Mouse (Mus musculus) MEL (cell line): ENCODE data around the gene Asb1. TPM values are rescaled to one million over a fixed set of nuclear protein-coding genes. Genes with fewer than 3 reads are reported as not detected.
A peak's percentile ranks its signal among the peaks of the same experiment; 100 is the strongest.

Experiments used
- DNase-seq: peaks from one replicate; pipeline ENCODE4 v3.0.0; 2011; ENCODE audit warnings: low read depth, low spot score
- H3K27ac ChIP-seq: 2 replicates; pipeline ENCODE4 v1.5.1; 2012; ENCODE audit warnings: low read depth, mild to moderate bottlenecking, control low read depth, low read length, moderate library complexity; ENCODE audit not compliant: control insufficient read depth
- H3K27me3 ChIP-seq, 2 experiments: fragments of 150-350 bp in 1 of 2; sonication (generic) in 1 of 2; 2 replicates each; pipeline ENCODE4 v1.6.1; 2012; ENCODE audit warnings: low read length in 2 of 2, mild to moderate bottlenecking in 2 of 2, improper control_type of control experiment in 1 of 2, moderate library complexity in 1 of 2; ENCODE audit not compliant: insufficient read depth in 2 of 2, control insufficient read depth in 1 of 2
- H3K36me3 ChIP-seq, 2 experiments: 2 replicates each; pipeline ENCODE4 v1.6.1; 2012 to 2014; ENCODE audit warnings: low read length in 2 of 2, improper control_type of control experiment in 1 of 2, inconsistent platforms in 1 of 2, mild to moderate bottlenecking in 1 of 2; ENCODE audit not compliant: insufficient read depth in 2 of 2, control insufficient read depth in 1 of 2
- H3K4me1 ChIP-seq, 2 experiments: fragments of 150-350 bp in 1 of 2; sonication (generic) in 1 of 2; 2 replicates each; pipeline ENCODE4 v1.6.1; 2012; ENCODE audit warnings: low read length in 2 of 2, improper control_type of control experiment in 1 of 2, mild to moderate bottlenecking in 1 of 2; ENCODE audit not compliant: insufficient read depth in 2 of 2, control insufficient read depth in 1 of 2
- H3K4me3 ChIP-seq, 2 experiments: fragments of 150-350 bp in 1 of 2; sonication (generic) in 1 of 2; 2 replicates each; pipeline ENCODE4 v1.5.1; 2012; ENCODE audit warnings: low read depth in 2 of 2, low read length in 2 of 2, mild to moderate bottlenecking in 2 of 2, moderate library complexity in 2 of 2, control low read depth in 1 of 2, improper control_type of control experiment in 1 of 2; ENCODE audit not compliant: control insufficient read depth in 1 of 2, insufficient read depth in 1 of 2
- H3K79me2 ChIP-seq: 2 replicates; pipeline ENCODE4 v1.6.1; 2012; ENCODE audit warnings: mild to moderate bottlenecking, low read length, moderate library complexity; ENCODE audit not compliant: control insufficient read depth, poor library complexity, insufficient read depth
- H3K9ac ChIP-seq: 2 replicates; pipeline ENCODE4 v1.6.1; 2012; ENCODE audit warnings: low read depth, mild to moderate bottlenecking, control low read depth, low read length, moderate library complexity; ENCODE audit not compliant: control insufficient read depth, poor library complexity, severe bottlenecking
- H3K9me3 ChIP-seq: fragments of 150-350 bp; sonication (generic); replicated peaks from 2 replicates; pipeline ENCODE4 v1.6.1; 2012; ENCODE audit warnings: mild to moderate bottlenecking, low read length, improper control_type of control experiment, moderate library complexity; ENCODE audit not compliant: insufficient read depth
- BHLHE40 ChIP-seq: IDR thresholded peaks from 2 replicates; pipeline ENCODE4 v1.6.1; 2012; ENCODE audit warnings: low read depth, mild to moderate bottlenecking, inconsistent platforms, low read length, improper control_type of control experiment, borderline replicate concordance
- CTCF ChIP-seq, 3 experiments: IDR thresholded peaks in 2 of 3; conservative IDR thresholded peaks in 1 of 3; 2 replicates each; pipeline ENCODE4 v1.5.1; 2011 to 2012; ENCODE audit warnings: low read length in 3 of 3, low read depth in 2 of 3, mild to moderate bottlenecking in 2 of 3, improper control_type of control experiment in 1 of 3, inconsistent platforms in 1 of 3, mixed read lengths in 1 of 3, moderate library complexity in 1 of 3; ENCODE audit not compliant: control insufficient read depth in 1 of 3, insufficient read depth in 1 of 3, poor library complexity in 1 of 3, severe bottlenecking in 1 of 3
- E2F4 ChIP-seq: IDR thresholded peaks from 2 replicates; pipeline ENCODE4 v1.6.1; 2011; ENCODE audit warnings: low read depth, low read length, improper control_type of control experiment, borderline replicate concordance
- EP300 ChIP-seq, 2 experiments: IDR thresholded peaks; 2 replicates each; pipeline ENCODE4 v1.6.1; 2011; ENCODE audit warnings: improper control_type of control experiment in 2 of 2, low read length in 2 of 2, low read depth in 1 of 2, mild to moderate bottlenecking in 1 of 2
- GATA1 ChIP-seq: IDR thresholded peaks from 2 replicates; pipeline ENCODE4 v1.6.1; 2011; ENCODE audit warnings: low read depth, low read length, improper control_type of control experiment
- JUND ChIP-seq: IDR thresholded peaks from 2 replicates; pipeline ENCODE4 v1.6.1; 2011; ENCODE audit warnings: low read depth, mild to moderate bottlenecking, improper control_type of control experiment, low read length
- MAFK ChIP-seq: IDR thresholded peaks from 2 replicates; pipeline ENCODE4 v1.6.1; 2011; ENCODE audit warnings: low read depth, mild to moderate bottlenecking, low read length, improper control_type of control experiment, borderline replicate concordance
- MAX ChIP-seq: IDR thresholded peaks from 2 replicates; pipeline ENCODE4 v1.6.1; 2011; ENCODE audit warnings: low read length, improper control_type of control experiment
- MAZ ChIP-seq: IDR thresholded peaks from 2 replicates; pipeline ENCODE4 v1.6.1; 2012; ENCODE audit warnings: low read depth, mild to moderate bottlenecking, inconsistent platforms, low read length, improper control_type of control experiment
- MXI1 ChIP-seq: IDR thresholded peaks from 2 replicates; pipeline ENCODE4 v1.6.1; 2011; ENCODE audit warnings: mild to moderate bottlenecking, low read depth, low read length, improper control_type of control experiment
- MYB ChIP-seq: IDR thresholded peaks from 2 replicates; pipeline ENCODE4 v1.6.1; 2011; ENCODE audit warnings: mild to moderate bottlenecking, low read depth, low read length, improper control_type of control experiment
- MYC ChIP-seq: IDR thresholded peaks from 2 replicates; pipeline ENCODE4 v1.6.1; 2011; ENCODE audit warnings: low read depth, mild to moderate bottlenecking, low read length, improper control_type of control experiment, moderate library complexity
- NELFE ChIP-seq: IDR thresholded peaks from 2 replicates; pipeline ENCODE4 v1.6.1; 2011; ENCODE audit warnings: low read depth, low read length, improper control_type of control experiment
- NRF1 ChIP-seq: IDR thresholded peaks from 2 replicates; pipeline ENCODE4 v1.6.1; 2014; ENCODE audit warnings: low read depth, mild to moderate bottlenecking, inconsistent platforms, low read length, improper control_type of control experiment, moderate library complexity; ENCODE audit not compliant: poor library complexity, insufficient read depth, severe bottlenecking
- POLR2A ChIP-seq, 2 experiments: IDR thresholded peaks; 2 replicates each; pipeline ENCODE4 v1.6.1; 2011 to 2012; ENCODE audit warnings: low read length in 2 of 2, mild to moderate bottlenecking in 2 of 2, control low read depth in 1 of 2, improper control_type of control experiment in 1 of 2, low read depth in 1 of 2, moderate library complexity in 1 of 2; ENCODE audit not compliant: control insufficient read depth in 1 of 2, insufficient read depth in 1 of 2, poor library complexity in 1 of 2
- RAD21 ChIP-seq: IDR thresholded peaks from 2 replicates; pipeline ENCODE4 v1.6.1; 2011; ENCODE audit warnings: mild to moderate bottlenecking, low read depth, low read length, improper control_type of control experiment
- RCOR1 ChIP-seq: IDR thresholded peaks from 2 replicates; pipeline ENCODE4 v1.6.1; 2012; ENCODE audit warnings: low read depth, mild to moderate bottlenecking, inconsistent platforms, low read length, improper control_type of control experiment
- SIN3A ChIP-seq: IDR thresholded peaks from 2 replicates; pipeline ENCODE4 v1.6.1; 2012; ENCODE audit warnings: low read length, improper control_type of control experiment, inconsistent platforms
- SMC3 ChIP-seq: IDR thresholded peaks from 2 replicates; pipeline ENCODE4 v1.6.1; 2011; ENCODE audit warnings: low read depth, low read length, improper control_type of control experiment
- TBP ChIP-seq: IDR thresholded peaks from 2 replicates; pipeline ENCODE4 v1.8.0; 2011; ENCODE audit warnings: low read depth, low read length, improper control_type of control experiment
- UBTF ChIP-seq: IDR thresholded peaks from 2 replicates; pipeline ENCODE4 v1.6.1; 2012; ENCODE audit warnings: low read depth, mild to moderate bottlenecking, inconsistent platforms, low read length, improper control_type of control experiment, moderate library complexity, borderline replicate concordance; ENCODE audit not compliant: insufficient read depth
- USF1 ChIP-seq: IDR thresholded peaks from 2 replicates; pipeline ENCODE4 v1.6.1; 2014; ENCODE audit warnings: low read depth, mild to moderate bottlenecking, inconsistent platforms, low read length, improper control_type of control experiment, moderate library complexity
- ZKSCAN1 ChIP-seq: IDR thresholded peaks from 2 replicates; pipeline ENCODE4 v1.6.1; 2012; ENCODE audit warnings: low read depth, mild to moderate bottlenecking, inconsistent platforms, low read length, improper control_type of control experiment, moderate library complexity
- polyA plus RNA-seq, 2 experiments: library from polyadenylated mRNA; stranded (reverse) in 1 of 2; unstranded in 1 of 2; fragments of >175 nt in 1 of 2; fragments of >200 nt in 1 of 2; gene quantifications; 2 replicates each; pipeline versions ENCODE4 v1.2.1 to v1.2.4; 2012; ENCODE audit warnings: low replicate concordance in 2 of 2, low read depth in 1 of 2; ENCODE audit not compliant: insufficient read length in 2 of 2, insufficient read depth in 1 of 2, missing spikeins in 1 of 2
- total RNA-seq: library from RNA; depleted of rRNA; stranded (reverse); fragments of 300-350 nt; gene quantifications from 2 replicates; pipeline ENCODE4 v1.2.3, GENCODE M21; 2012

The Asb1 gene
- total and polyA plus RNA-seq, 3 experiments = 37.9 to 41.3 TPM; not detected in 1

DNA sequence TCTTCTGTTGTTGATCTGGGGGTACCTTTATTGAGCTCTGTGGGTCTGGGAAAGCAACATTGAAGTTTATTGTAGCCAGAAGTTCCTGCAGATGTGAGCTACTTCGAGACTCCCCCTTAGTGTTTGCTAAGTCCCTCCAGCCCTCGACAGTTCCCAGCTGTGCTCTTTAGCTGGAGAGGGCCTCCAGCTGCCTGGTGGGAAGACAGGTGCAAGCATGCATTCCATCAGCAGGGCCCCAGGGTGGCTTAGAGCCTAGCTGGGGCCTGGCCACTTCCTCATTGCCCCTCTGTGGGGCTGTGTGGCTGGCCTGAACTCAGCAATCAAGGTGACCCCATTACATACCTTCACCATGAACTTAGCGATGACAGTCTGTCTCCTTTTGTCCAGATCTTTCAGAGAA, 35.7 kb upstream of the Asb1 start:
- no peak overlapping the region for H3K9ac ChIP-seq
- no peak overlapping the region for H3K27ac ChIP-seq
- no peak for DNase-seq
- no peak for TF ChIP-seq MYC
- no peak for TF ChIP-seq ZKSCAN1
- no peak for TF ChIP-seq RCOR1
- no peak for TF ChIP-seq EP300 (IDR thresholded peaks at IDR 0.05; ENCODE audit: low read depth in 1 of 2, low read length in 2 of 2)
- TF ChIP-seq MAFK = no peak
- no peak for TF ChIP-seq POLR2A (IDR thresholded peaks at IDR 0.05; ENCODE audit: control insufficient read depth in 1 of 2, insufficient read depth in 1 of 2, low read depth in 1 of 2, low read length in 2 of 2, poor library complexity in 1 of 2)
- TF ChIP-seq SMC3 = no peak
- TF ChIP-seq TBP = no peak
- TF ChIP-seq USF1 = no peak
- TF ChIP-seq MXI1 = no peak
- TF ChIP-seq MYB = no peak
- no peaks in the 10 kb centered on the region for H3K4me1 ChIP-seq
- H3K27me3 ChIP-seq = no peaks in the 10 kb centered on the region
- H3K4me3 ChIP-seq = no peak overlapping the region
- H3K79me2 ChIP-seq = no peaks in the 10 kb centered on the region
- no peaks in the 10 kb centered on the region for H3K9me3 ChIP-seq
- no peaks in the 10 kb centered on the region; a peak in 1 of 4 replicates for H3K36me3 ChIP-seq

DNA sequence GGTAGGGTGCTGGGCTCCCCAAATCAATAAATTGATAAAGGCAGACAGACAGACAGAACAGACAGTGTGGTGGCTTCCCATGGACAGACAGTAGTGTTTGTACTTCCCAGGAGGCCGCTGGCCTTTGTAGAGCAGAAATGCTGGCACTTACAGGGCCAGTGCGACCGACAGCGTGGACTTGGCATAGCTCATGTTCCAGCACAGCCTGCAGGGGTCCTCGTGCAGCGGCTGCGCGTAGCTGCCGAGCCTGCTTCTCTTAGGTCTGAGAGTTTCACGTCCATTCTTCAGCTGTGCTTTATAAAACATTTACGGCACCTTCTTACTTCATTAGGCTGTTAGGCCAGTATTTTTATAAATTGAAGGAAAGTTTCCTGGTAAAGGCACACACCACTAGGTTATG, 25.4 kb upstream of the Asb1 start:
- Histone ChIP-seq H3K9me3 (no peaks in the 10 kb centered on the region), H3K36me3 (no peaks in the 10 kb centered on the region; a peak in 2 of 4 replicates), H3K4me3 (no peak overlapping the region), H3K27me3 (no peaks in the 10 kb centered on the region), H3K79me2 (no peaks in the 10 kb centered on the region), H3K27ac (no peak overlapping the region)
- no peak for DNase-seq
- TF ChIP-seq BHLHE40 (no peak), CTCF (IDR thresholded peaks at IDR 0.05 in 2 of 3, conservative IDR thresholded peaks at IDR 0.05 in 1 of 3; ENCODE audit: control insufficient read depth in 1 of 3, insufficient read depth in 1 of 3, low read depth in 2 of 3, low read length in 3 of 3, poor library complexity in 1 of 3, severe bottlenecking in 1 of 3) (peak in 2 of 3 experiments; percentile 27 to 35; a peak in 4 of 6 replicates), SMC3 (peak; percentile 16; the same call in 1 of the 2 replicates)
- TF ChIP-seq, all 39 proteins: peak for 2
- Histone ChIP-seq H3K9ac (no peak overlapping the region), H3K4me1 (no peaks in the 10 kb centered on the region)

DNA sequence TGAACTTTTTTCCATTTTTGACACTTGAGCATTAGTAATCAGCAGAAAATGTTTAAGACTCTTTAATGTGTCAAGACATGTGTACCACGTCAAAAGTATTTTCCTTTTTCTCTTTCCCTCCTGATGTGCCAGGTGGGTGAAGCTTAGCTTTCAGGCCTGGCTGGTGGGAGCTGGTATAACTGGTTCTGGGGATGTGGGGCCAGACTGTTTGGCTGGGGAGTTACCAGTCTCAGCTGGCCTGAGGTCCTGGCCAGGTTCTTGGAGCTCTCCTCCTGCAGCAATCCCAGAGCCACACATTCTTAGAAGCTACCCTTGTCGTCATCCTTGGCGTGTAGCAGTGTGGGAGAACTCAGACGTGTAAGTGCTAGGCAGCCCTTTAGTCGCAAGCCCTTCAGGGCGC, 24.7 kb upstream of the Asb1 start:
- no peaks in the 10 kb centered on the region for H3K79me2 ChIP-seq
- TF ChIP-seq EP300 (IDR thresholded peaks at IDR 0.05; ENCODE audit: low read depth in 1 of 2, low read length in 2 of 2) = no peak
- no peak for TF ChIP-seq NELFE
- TF ChIP-seq NRF1 = no peak
- no peak for TF ChIP-seq E2F4
- no peak for TF ChIP-seq SIN3A
- TF ChIP-seq GATA1 = no peak
- TF ChIP-seq CTCF (IDR thresholded peaks at IDR 0.05 in 2 of 3, conservative IDR thresholded peaks at IDR 0.05 in 1 of 3; ENCODE audit: control insufficient read depth in 1 of 3, insufficient read depth in 1 of 3, low read depth in 2 of 3, low read length in 3 of 3, poor library complexity in 1 of 3, severe bottlenecking in 1 of 3) = no peak
- TF ChIP-seq TBP = no peak
- no peak for TF ChIP-seq RAD21
- TF ChIP-seq RCOR1 = no peak
- TF ChIP-seq MAX = no peak
- TF ChIP-seq MAZ = no peak
- no peak for TF ChIP-seq JUND
- no peak for TF ChIP-seq UBTF
- no peak for TF ChIP-seq MXI1
- DNase-seq = no peak
- no peaks in the 10 kb centered on the region for H3K27me3 ChIP-seq
- H3K4me1 ChIP-seq = no peaks in the 10 kb centered on the region
- H3K9ac ChIP-seq = no peak overlapping the region
- H3K36me3 ChIP-seq = no peaks in the 10 kb centered on the region; a peak in 2 of 4 replicates
- no peak overlapping the region for H3K4me3 ChIP-seq
- H3K9me3 ChIP-seq = no peaks in the 10 kb centered on the region
- H3K27ac ChIP-seq = no peak overlapping the region
